Mouse (Mus musculus) embryonic stem cell, embryonic (primary cell): ENCODE measurements around the gene Klhl29.

ENCODE experiments used
- CTCF ChIA-PET, 4 experiments: fragments of 300-600 bp in 2 of 4; fragments of 350-600 bp in 2 of 4; sonication (Branson Sonifier 250); formaldehyde crosslinking; loops; one replicate each; lab custom pipeline; 2022; ENCODE audit warnings: inconsistent platforms in 2 of 4; lab: Charles Lee
- POLR2A ChIA-PET, 4 experiments: fragments of 300-600 bp in 2 of 4; fragments of 350-600 bp in 2 of 4; sonication (Branson Sonifier 250); formaldehyde crosslinking; loops; one replicate each; lab custom pipeline; 2022; ENCODE audit warnings: antibody characterized with exemption in 4 of 4, inconsistent platforms in 1 of 4; lab: Charles Lee

The Klhl29 gene

GRCm38 (mm10) chr12:5215836-5216747 is 159.4 kb downstream of the Klhl29 start:
- CTCF ChIA-PET: no interaction called here
- POLR2A ChIA-PET: interaction anchor here in 2 of 4 experiments (0.6 to 0.7 kb wide), 2 partner anchors 230 to 917 kb away, joined by 4 to 5 read pairs; no protein-coding TSS in a partner anchor

DNA sequence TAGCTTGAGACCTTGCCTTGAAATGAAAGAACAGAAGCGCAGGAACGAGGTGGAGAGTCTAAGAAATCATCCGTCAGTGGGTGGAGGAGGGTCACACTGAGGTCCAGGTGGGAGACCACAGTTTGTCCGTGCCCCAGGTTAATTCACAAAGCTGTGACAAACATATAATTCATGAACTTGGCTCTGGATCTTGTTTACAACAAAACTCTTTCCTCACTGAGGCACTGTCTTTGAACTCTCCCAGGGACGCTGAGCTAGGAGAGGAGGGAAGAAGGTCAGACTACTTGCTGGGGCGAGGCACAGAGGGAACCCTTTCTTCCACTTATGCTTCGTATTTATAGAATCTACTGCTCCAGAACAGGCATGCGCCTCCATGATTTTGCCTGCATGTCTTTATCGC is 161.2 kb downstream of the Klhl29 start:
- ChIA-PET CTCF (interaction anchor here in 2 of 4 experiments (0.6 to 1.8 kb wide), 2 partner anchors 25 to 197 kb away, joined by 3 to 5 read pairs; no protein-coding TSS in a partner anchor), POLR2A (interaction anchor here in 1 of 4 experiments (1.3 to 1.7 kb wide), 3 partner anchors 9 to 22 kb away, joined by 3 to 6 read pairs (median 3); no protein-coding TSS in a partner anchor)

GRCm38 (mm10) chr12:5213339-5214104 is 162.0 kb downstream of the Klhl29 start:
- ChIA-PET CTCF (interaction anchor here in 2 of 4 experiments (0.6 to 1.8 kb wide), 2 partner anchors 25 to 77 kb away, joined by 3 read pairs; no protein-coding TSS in a partner anchor), POLR2A (interaction anchor here in 2 of 4 experiments (0.7 to 1.7 kb wide), 6 partner anchors 8 to 23 kb away, joined by 3 to 6 read pairs (median 3); no protein-coding TSS in a partner anchor)

GRCm38 (mm10) chr12:5211884-5212283 is 163.6 kb downstream of the Klhl29 start:
- CTCF ChIA-PET: no interaction called here
- POLR2A ChIA-PET: interaction anchor here in 1 of 4 experiments (1.2 kb wide), 1 partner anchor 20 kb away, joined by 3 read pairs; no protein-coding TSS in a partner anchor

DNA sequence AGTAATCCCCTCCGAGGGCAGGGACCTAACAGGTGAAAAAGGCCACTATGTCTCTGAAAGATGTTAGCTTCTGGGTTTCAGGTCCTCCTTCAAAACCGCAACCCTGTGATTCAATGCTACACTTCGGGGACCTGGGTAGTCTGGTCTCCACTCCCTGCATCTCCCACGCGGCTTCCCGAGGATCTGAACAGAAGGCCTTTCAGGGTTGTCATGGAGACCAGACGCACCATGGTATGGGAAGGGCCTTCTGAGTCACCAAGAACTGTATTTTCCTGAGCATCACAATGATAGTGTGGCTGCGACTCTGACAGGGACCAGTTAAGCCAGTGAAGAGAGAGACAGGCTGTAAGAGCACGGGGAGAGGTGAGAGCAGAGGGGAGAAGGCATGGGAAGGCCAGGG is 164.7 kb downstream of the Klhl29 start:
- ChIA-PET CTCF (no interaction called here), POLR2A (interaction anchor here in 1 of 4 experiments (1.6 kb wide), 1 partner anchor 19 kb away, joined by 7 read pairs; no protein-coding TSS in a partner anchor)

DNA sequence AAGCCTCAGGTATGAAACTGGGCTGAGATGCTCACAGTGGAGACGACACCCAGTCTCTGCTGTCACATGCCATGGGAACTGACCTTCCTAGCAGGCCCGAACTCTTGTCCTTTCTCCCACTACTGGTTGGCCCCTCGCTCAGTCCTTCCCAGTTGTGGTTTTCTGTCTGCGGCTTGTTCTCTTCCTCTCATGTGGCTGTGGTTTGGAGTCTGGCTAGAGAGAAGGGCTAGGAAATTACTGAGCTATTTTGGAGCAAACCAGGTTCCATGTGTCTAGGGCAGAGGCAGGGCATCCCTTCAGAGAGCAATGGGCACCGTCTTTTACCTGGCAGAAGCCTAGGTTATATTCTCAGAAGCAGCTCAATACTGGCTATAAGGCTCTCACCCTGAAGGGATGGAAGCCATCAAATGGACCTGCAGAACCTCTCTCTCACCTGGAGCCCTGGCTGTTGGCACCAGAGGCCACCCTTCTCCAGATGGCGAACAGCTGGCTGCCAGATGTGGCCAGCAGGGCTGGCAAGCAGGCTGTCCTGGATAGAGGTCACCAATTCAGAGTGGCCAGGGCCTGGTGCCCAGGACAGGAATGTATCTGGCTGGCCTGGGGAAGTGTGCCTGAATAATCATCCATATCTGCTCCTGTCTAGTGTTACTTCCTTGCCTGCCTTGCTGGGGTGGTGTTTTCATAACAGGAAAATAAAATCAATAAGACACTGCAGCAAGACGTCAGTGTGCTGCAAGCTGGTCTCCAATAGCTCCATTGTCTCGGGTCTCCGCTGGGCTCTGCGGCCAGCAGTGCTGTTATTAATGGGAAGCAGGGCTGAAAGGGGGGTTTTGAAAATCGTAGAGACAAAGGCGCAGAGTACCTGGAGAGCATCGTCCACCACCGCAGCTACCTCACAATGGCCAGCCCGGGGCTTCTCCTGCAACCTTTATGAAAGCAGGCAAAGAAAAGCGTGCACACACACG is 167.3 kb downstream of the Klhl29 start:
- CTCF ChIA-PET: interaction anchor here in 1 of 4 experiments (0.7 kb wide), 1 partner anchor 66 kb away, joined by 3 read pairs; no protein-coding TSS in a partner anchor
- POLR2A ChIA-PET: interaction anchor here in 1 of 4 experiments (1.8 kb wide), 1 partner anchor 10 kb away, joined by 5 read pairs; no protein-coding TSS in a partner anchor

DNA sequence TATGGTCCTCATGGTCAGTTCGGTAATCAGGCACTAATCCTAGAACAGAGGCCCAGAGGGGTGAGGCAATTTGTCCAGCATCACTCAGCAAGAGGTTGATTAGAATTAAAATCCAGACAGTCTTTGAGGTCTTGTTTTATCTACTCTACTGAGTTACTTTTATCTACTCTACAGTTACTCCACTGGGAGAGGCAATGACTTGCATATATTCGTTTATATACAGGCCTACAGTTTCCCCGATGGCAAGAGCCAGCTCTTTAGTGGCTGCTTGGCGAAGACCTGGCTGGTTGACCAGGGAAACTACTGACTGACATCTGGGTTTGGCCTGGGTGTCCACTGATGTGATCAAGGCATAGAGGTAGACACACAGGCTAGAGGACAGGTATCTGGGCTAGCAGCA is 168.3 kb downstream of the Klhl29 start:
- CTCF ChIA-PET: no interaction called here

DNA sequence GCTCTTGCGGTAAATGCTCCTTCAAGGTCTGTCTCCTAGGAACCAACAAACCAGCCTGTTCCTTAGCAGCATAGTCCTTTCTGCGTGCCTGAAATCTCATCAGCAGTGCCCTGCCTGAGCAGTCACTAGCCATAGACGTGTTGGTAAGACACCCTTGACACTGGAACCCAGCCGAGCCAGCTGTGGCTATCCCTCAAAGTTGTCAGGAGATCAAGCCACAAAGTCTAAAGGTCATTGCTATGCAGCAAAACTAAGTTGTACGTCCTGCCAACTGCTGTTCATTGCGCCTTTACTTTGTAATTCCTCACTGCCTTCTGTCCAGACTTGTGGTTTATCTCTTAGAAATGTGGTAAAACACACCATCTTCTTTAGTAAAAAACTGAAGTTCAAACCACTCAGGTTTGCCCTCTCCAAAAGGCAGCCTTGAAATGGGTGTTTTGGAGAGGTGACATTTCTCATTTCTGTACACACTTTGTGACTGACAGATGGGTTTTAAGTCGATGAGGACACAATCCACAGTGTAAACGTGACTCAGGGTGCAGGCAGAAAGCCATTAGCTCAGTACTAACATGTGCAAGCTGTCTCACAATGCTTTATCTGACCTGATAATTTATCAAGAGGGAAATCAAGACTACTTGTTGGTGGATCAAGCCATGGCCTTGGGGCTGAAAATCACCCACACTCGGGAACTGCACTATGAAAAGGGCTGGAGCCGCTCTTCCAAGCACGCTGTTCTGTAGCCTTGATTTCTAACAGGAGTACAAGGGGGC is 171.2 kb downstream of the Klhl29 start:
- POLR2A ChIA-PET: interaction anchor here in 1 of 4 experiments (1.9 kb wide), 1 partner anchor 12 kb away, joined by 7 read pairs; no protein-coding TSS in a partner anchor
- CTCF ChIA-PET: no interaction called here

More for the DNA sequence above, 168.3 kb downstream of the Klhl29 start:
- POLR2A ChIA-PET: interaction anchor here in 1 of 4 experiments (1.7 to 1.8 kb wide), 3 partner anchors 11 to 18 kb away, joined by 5 to 14 read pairs (median 6); no protein-coding TSS in a partner anchor

- ChIA-PET POLR2A (interaction anchor here in 1 of 4 experiments (0.6 kb wide), 1 partner anchor 45 kb away, joined by 4 read pairs; no protein-coding TSS in a partner anchor), CTCF (no interaction called here)
Measured at GRCm38 (mm10) chr12:5203385-5203784, 172.1 kb downstream of the Klhl29 start.

GRCm38 (mm10) chr12:5198254-5198653 is 177.2 kb downstream of the Klhl29 start:
- CTCF ChIA-PET: no interaction called here
- POLR2A ChIA-PET: no interaction called here

DNA sequence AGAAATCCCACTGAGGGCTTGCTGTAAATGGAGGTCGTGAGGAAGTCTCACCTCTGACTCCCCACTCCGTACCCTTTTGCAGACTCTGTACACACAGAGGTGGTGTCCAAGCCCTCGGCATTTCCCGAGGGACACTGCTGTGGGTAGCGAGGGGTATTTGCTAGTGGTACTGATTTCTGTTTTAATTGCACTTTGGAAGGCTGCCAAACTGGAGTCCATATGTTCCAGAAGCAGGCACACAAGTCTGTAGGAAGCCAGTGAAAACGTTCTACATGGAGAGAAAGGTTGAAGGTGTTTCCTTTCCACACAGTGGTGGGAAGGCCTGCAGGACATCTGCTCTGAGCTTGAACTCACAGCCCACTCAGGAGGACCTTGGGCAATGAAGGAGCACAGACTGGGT is 181.3 kb downstream of the Klhl29 start:
- POLR2A ChIA-PET: no interaction called here
- CTCF ChIA-PET: no interaction called here

DNA sequence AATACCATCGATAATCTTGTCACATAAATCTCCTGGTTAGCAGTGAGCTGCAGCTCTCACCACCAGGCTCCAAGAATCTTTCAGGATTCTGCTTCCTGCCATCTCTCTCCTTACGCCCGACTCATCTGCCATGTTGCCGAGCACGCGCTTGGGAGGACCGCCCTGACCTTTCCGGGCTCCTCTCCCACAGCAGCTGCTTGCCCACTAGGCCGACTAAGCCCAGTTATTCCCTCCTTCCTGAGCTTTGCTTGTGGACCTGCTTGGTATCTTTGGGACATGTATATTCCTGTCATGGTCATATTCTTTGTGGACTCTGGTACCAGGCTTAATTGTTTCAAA is 183.1 kb downstream of the Klhl29 start:
- CTCF ChIA-PET: interaction anchor here in 3 of 4 experiments (0.5 to 1.7 kb wide), 6 partner anchors 50 to 1766 kb away, joined by 3 to 4 read pairs (median 3); no protein-coding TSS in a partner anchor
- POLR2A ChIA-PET: interaction anchor here in 3 of 4 experiments (0.6 to 2.7 kb wide), 14 partner anchors 9 to 183 kb away, joined by 3 to 14 read pairs (median 6); partner anchors contain the start of gene Klhl29 (in 2 of the 3)

DNA sequence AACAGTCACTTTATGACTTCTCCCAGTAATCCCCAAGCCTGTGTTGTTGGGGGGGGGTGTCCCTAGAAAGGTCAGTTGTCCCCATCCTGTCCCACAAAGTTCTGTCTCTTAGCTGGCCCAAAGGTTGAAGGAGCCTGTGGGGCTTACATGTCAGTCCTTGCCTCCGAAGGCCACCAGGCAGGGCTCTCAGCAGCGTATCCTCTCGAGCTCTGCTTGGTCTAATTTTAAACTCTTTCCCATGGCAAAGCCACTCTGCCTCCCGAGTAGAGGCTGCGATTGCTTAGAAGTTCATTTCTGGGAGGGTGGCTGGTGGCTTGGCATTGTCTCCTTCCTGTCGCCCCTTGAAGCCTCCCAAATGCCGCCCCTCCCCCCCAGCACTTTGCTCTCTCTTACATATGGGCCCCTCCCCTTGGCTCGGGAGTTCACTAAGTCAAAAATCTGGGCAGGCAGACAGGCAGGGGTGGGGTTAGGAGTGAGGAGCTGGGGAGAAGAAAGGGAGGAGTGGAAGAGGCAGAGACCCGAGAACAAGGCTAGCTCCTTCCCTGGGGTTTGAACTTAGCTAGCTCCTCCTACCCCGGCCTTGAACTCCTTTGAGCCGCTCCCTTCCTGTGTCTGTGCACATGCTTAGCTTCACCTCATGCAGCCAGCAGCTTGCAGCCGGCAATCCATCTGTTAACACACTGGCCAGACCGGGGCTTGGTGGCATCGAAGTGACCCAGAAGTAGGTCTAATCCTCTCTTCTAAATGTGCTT is 183.7 kb downstream of the Klhl29 start:
- POLR2A ChIA-PET: interaction anchor here in 3 of 4 experiments (0.6 to 2.7 kb wide), 16 partner anchors 9 to 1413 kb away, joined by 3 to 14 read pairs (median 4); partner anchors contain the start of gene Klhl29 (in 2 of the 3)

DNA sequence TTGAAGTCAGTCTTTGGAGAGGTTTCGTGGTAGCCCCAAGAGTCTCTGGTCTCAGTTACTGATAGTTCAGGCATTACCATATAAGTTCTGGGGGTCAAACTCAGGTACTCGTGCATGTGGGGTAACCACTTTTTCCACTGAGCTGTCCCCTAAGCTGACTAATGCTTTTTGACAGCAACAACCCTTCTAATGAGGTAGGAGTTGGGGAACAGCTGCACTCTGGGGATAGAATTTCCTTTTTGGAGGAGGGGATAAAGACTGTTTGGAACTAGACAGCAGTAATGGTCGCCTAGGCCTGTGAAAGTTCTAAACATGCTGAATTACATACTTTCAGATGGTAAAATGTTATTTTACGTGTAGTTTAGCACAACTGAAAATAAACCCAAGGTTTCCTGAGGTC is 184.3 kb downstream of the Klhl29 start:
- ChIA-PET CTCF (interaction anchor here in 3 of 4 experiments (0.5 to 1.7 kb wide), 3 partner anchors 48 to 1210 kb away, joined by 3 to 4 read pairs (median 3); no protein-coding TSS in a partner anchor), POLR2A (interaction anchor here in 2 of 4 experiments (0.7 to 2.7 kb wide), 9 partner anchors 12 to 1413 kb away, joined by 3 to 14 read pairs (median 5); partner anchors contain the start of gene Klhl29 (in 1 of the 2))

More for the DNA sequence above, 183.7 kb downstream of the Klhl29 start:
- CTCF ChIA-PET: interaction anchor here (0.5 to 1.7 kb wide), 7 partner anchors 23 to 1766 kb away, joined by 3 to 6 read pairs (median 4); no protein-coding TSS in a partner anchor

DNA sequence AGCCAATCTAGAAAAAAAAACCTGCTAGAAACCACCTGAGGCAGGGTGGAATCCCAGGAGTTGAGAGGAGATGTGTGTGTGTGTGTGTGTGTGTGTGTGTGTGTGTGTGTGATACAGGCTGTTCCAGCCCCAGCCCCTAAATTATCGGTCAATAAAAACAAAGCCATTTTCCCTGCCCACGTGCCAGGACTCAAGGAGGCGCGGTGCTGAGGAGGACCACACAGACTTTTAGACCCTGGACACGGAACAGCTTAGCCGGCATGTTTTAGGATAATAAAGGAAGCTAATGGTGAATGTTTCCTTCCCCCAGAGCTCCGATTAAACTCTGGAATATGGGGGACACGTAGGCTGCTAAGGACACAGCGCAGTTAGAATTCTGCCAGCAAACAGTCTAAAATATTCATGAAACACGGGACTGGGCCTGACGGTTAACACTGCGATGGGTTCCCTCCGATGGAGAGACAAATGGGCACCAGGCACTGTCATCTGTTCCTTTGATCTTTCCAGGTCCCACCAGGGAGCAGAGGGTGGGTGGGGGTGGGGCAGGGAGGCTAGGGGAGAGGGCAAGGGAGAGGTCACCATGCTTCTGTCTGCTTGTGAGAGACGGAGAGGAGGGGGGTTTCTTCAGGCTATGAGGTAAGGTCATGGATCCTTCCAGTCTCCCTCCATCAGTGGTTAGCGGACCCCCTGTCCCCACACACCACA is 185.9 kb downstream of the Klhl29 start:
- ChIA-PET POLR2A (interaction anchor here in 1 of 4 experiments (1.7 kb wide), 1 partner anchor 17 kb away, joined by 6 read pairs; no protein-coding TSS in a partner anchor), CTCF (interaction anchor here in 2 of 4 experiments (0.5 to 1.0 kb wide), 3 partner anchors 25 to 1939 kb away, joined by 3 to 5 read pairs (median 3); no protein-coding TSS in a partner anchor)
